In the genomic region with DNA sequence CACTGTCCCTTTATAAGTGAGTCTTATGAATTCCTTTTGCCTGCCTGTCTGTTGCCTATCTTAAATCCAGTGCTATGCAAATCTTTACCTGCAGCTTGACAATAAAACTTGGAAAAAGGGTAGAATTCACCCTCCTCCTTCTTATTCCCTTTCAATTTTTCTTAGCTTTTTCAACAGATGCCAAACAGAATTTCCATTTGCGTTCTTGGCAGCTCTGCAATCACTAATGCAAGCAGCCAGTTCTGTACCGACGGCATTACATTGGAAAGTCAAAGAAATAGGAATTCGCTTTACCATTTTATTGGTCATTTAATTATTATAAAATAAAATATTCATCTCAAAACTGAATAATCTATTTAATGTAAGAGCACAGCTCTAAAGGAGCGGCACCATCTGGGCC, we compare ENCODE assay signal across 11 mouse cellular contexts.
"Had no signal": no experiment of that assay in that cellular context is flagged by ENCODE, and none has a peak within 500 bp of the region (broad histone marks: within the 10 kb centered on the region; RNA-seq: fewer than 3 reads in every experiment).

No protein-coding gene starts in this region.

- H3K27ac ChIP-seq: liver, embryonic 13.5 days had no signal

- H3K36me3 ChIP-seq: liver, embryonic 13.5 days had no signal

- H3K27me3 ChIP-seq: liver, embryonic 13.5 days; megakaryocyte, embryonic 14.5 days had no signal

- DNase-seq: kidney, adult 9 months; kidney, postnatal 14 days; kidney, postnatal 4 days; liver, embryonic 13.5 days; lung, adult 2 months; lung, postnatal 10 days; lung, postnatal 36 days; thymus, adult 18-20 months; thymus, postnatal 36 days had no signal

- H3K9ac ChIP-seq: liver, embryonic 13.5 days had no signal

- H3K9me3 ChIP-seq: liver, embryonic 13.5 days; megakaryocyte, embryonic 14.5 days had no signal

- H3K4me2 ChIP-seq: liver, embryonic 13.5 days; midbrain, embryonic 11.5 days had no signal

- H3K4me1 ChIP-seq: liver, embryonic 13.5 days; megakaryocyte, embryonic 14.5 days had no signal

- H3K4me3 ChIP-seq: liver, embryonic 13.5 days; megakaryocyte, embryonic 14.5 days had no signal
